ENCODE assay signal across 22 mouse cellular contexts in the genomic region with DNA sequence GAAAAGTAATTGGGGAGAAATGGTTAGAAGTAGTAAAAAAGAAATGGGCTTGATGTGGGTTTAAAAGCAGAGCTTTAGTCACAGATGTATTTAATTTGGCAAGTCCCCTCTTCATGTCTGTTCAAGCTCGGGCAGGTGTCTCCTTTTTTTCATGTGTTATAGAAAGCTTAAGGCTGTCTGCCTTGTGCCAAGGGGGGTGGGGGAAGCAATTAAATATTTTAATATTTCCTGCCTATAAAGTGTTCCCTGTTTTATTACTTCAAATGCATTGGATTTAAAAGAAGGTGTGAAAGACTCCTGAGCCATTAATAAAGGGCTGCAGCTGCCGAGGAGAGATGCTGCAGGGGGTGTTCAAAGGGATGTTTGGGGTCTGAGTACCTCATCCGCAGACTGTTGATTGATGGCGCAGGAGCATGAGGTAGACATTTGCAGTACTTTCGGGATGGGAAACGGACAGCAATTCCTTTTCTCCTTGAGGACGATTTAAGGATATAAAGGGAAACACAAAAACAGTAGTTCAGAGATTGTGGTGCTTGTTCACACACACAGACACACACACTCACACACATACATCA.
DNase-seq lines count a peak whose midpoint lies in the region; ATAC-seq and TF ChIP-seq lines count a peak whose summit lies in the region.
"Had no signal": no experiment of that assay in that cellular context is flagged by ENCODE, and none has a peak within 500 bp of the region (broad histone marks: within the 10 kb centered on the region; RNA-seq: fewer than 3 reads in every experiment).

No protein-coding gene starts in this region.

- TF ChIP-seq CTCF in brain, embryonic 14.5 days (IDR thresholded peaks at IDR 0.05; ENCODE audit: borderline replicate concordance, extremely low read depth, insufficient read depth, insufficient read length) = no peak

- no peaks in the 10 kb centered on the region for H3K9me3 ChIP-seq in embryonic facial prominence, embryonic 15.5 days (replicated peaks)
- H3K9me3 ChIP-seq in limb, embryonic 11.5 days (ENCODE audit: control insufficient read depth, low read length) = no peaks in the 10 kb centered on the region
- no peaks in the 10 kb centered on the region for H3K9me3 ChIP-seq in limb, embryonic 15.5 days
- H3K9me3 ChIP-seq: embryonic facial prominence, embryonic 13.5 days; forebrain, embryonic 10.5 days; heart, embryonic 10.5 days; hindbrain, embryonic 12.5 days had no signal

- no peak for ATAC-seq in embryonic facial prominence, embryonic 15.5 days (ENCODE audit: insufficient number of reproducible peaks, low FRiP score, low TSS enrichment, low read depth)
- peak; percentile 57; the same call in 1 of the 2 replicates for ATAC-seq in limb, embryonic 11.5 days (ENCODE audit: insufficient number of reproducible peaks, low FRiP score, low TSS enrichment, low read depth)
- no peak for ATAC-seq in limb, embryonic 15.5 days (ENCODE audit: insufficient number of reproducible peaks, low FRiP score, low TSS enrichment, low read depth)
- ATAC-seq: forebrain, embryonic 16.5 days; hindbrain, embryonic 16.5 days had no signal

- no peak overlapping the region for H3K9ac ChIP-seq in embryonic facial prominence, embryonic 15.5 days
- no peak overlapping the region for H3K9ac ChIP-seq in limb, embryonic 11.5 days (ENCODE audit: low read length)
- H3K9ac ChIP-seq in limb, embryonic 15.5 days = no peak overlapping the region
- H3K9ac ChIP-seq: embryonic facial prominence, embryonic 13.5 days; hindbrain, embryonic 12.5 days had no signal

- H3K36me3 ChIP-seq in embryonic facial prominence, embryonic 15.5 days = no peaks in the 10 kb centered on the region
- no peaks in the 10 kb centered on the region for H3K36me3 ChIP-seq in limb, embryonic 11.5 days (ENCODE audit: control insufficient read depth, insufficient read depth, low read length)
- no peaks in the 10 kb centered on the region for H3K36me3 ChIP-seq in limb, embryonic 15.5 days
- H3K36me3 ChIP-seq: embryonic facial prominence, embryonic 13.5 days; forebrain, embryonic 10.5 days; heart, embryonic 10.5 days; hindbrain, embryonic 12.5 days had no signal

- H3K27ac ChIP-seq in embryonic facial prominence, embryonic 15.5 days (replicated peaks) = 0 out of 2 replicates have a peak overlapping the region, but pooled peaks have one; percentile 36
- H3K27ac ChIP-seq in limb, embryonic 11.5 days (replicated peaks; ENCODE audit: low read depth, low read length) = peak overlapping the region; percentile 68; the same call in 1 of the 2 replicates
- H3K27ac ChIP-seq in limb, embryonic 15.5 days = 0 out of 2 replicates have a peak overlapping the region, but pooled peaks have one; percentile 33
- H3K27ac ChIP-seq: embryonic facial prominence, embryonic 13.5 days; forebrain, embryonic 10.5 days; heart, embryonic 10.5 days; hindbrain, embryonic 12.5 days had no signal

- peak; percentile 27 for DNase-seq in brain, embryonic 14.5 days (ENCODE audit: low read depth)
- DNase-seq in limb, embryonic 11.5 days (ENCODE audit: low spot score) = peak; percentile 59
- no peak for DNase-seq in spleen, adult 12 weeks (ENCODE audit: low spot score)
- no peak for DNase-seq in adrenal gland, postnatal 4 days (ENCODE audit: low spot score in 2 of 2)
- DNase-seq: adrenal gland, adult 8-10 months; adrenal gland, postnatal 36 days; cerebellum, adult 11-12 months; cerebellum, adult 9-10 months; cerebellum, postnatal 25 days; gastrocnemius, postnatal 36 days; heart, adult 18-20 months; heart, postnatal 10 days; heart, postnatal 4 days had no signal

- no peak for TF ChIP-seq POLR2A in brain, embryonic 14.5 days (IDR thresholded peaks at IDR 0.05; ENCODE audit: borderline replicate concordance, extremely low read depth, insufficient read depth, insufficient read length, poor library complexity, severe bottlenecking)

- H3K27me3 ChIP-seq in embryonic facial prominence, embryonic 15.5 days = no peaks in the 10 kb centered on the region
- H3K27me3 ChIP-seq in limb, embryonic 11.5 days (ENCODE audit: control insufficient read depth, insufficient read depth, low read length) = no peaks in the 10 kb centered on the region
- H3K27me3 ChIP-seq in limb, embryonic 15.5 days = 0 out of 2 replicates have a peak, but pooled peaks cover 3% of the 10 kb centered on the region
- H3K27me3 ChIP-seq: hindbrain, embryonic 12.5 days had no signal

- peaks cover 18% of the 10 kb centered on the region for H3K4me1 ChIP-seq in embryonic facial prominence, embryonic 15.5 days
- H3K4me1 ChIP-seq in limb, embryonic 11.5 days (ENCODE audit: control insufficient read depth, insufficient read depth, low read length) = peaks cover 15% of the 10 kb centered on the region
- peaks cover 16% of the 10 kb centered on the region for H3K4me1 ChIP-seq in limb, embryonic 15.5 days
- H3K4me1 ChIP-seq: hindbrain, embryonic 12.5 days had no signal

- no peak overlapping the region for H3K4me2 ChIP-seq in embryonic facial prominence, embryonic 15.5 days (replicated peaks)
- no peak overlapping the region for H3K4me2 ChIP-seq in limb, embryonic 11.5 days (ENCODE audit: low read depth, severe bottlenecking)
- H3K4me2 ChIP-seq in limb, embryonic 15.5 days = no peak overlapping the region
- H3K4me2 ChIP-seq: embryonic facial prominence, embryonic 13.5 days; hindbrain, embryonic 12.5 days had no signal

- H3K4me3 ChIP-seq in embryonic facial prominence, embryonic 15.5 days (replicated peaks) = no peak overlapping the region
- no peak overlapping the region for H3K4me3 ChIP-seq in limb, embryonic 11.5 days (ENCODE audit: low read depth, low read length)
- H3K4me3 ChIP-seq in limb, embryonic 15.5 days = no peak overlapping the region
- H3K4me3 ChIP-seq: embryonic facial prominence, embryonic 13.5 days; erythroblast, embryonic 14.5 days; forebrain, embryonic 10.5 days; heart, embryonic 10.5 days; hindbrain, embryonic 12.5 days had no signal

- 39% methylated on average over 7 of the region's 7 CpGs for WGBS in embryonic facial prominence, embryonic 15.5 days
- 10% methylated on average over 7 of the region's 7 CpGs for WGBS in limb, embryonic 11.5 days
- 12% methylated on average over 7 of the region's 7 CpGs for WGBS in limb, embryonic 15.5 days

Comparison
In these comparisons a context has a peak if more than half of its experiments do, and no peak if none do; other contexts are left out.
1. DNase-seq: peak in brain, embryonic 14.5 days (single experiment) and limb, embryonic 11.5 days (single experiment); none in spleen, adult 12 weeks (single experiment) and adrenal gland, postnatal 4 days (0 of 2).
2. Peak in every context shown above with its lines, with median percentiles within 50 percentile points of each other: H3K27ac ChIP-seq.